Mouse (Mus musculus): ENCODE measurements around the gene Pttg1ip. TPM values are rescaled to one million over a fixed set of nuclear protein-coding genes. Genes with fewer than 3 reads are reported as not detected.

The Pttg1ip gene
- polyA plus RNA-seq, 1 experiment = 131 TPM

- Histone ChIP-seq H3K36me3 (ENCODE audit: control insufficient read depth, insufficient read depth, low read length) (no peaks in the 10 kb centered on the region), H3K4me1 (ENCODE audit: control insufficient read depth, insufficient read depth, low read length) (no peaks in the 10 kb centered on the region), H3K27ac (ENCODE audit: control insufficient read depth, insufficient read depth, low read depth, low read length) (no peak overlapping the region), H3K4me3 (ENCODE audit: control insufficient read depth, low read depth, low read length) (no peak overlapping the region), H3K27me3 (ENCODE audit: control insufficient read depth, insufficient read depth, low read length) (no peaks in the 10 kb centered on the region)
- TF ChIP-seq POLR2A (IDR thresholded peaks at IDR 0.05; ENCODE audit: control insufficient read depth, low read depth, low read length) = no peak
- no peak for TF ChIP-seq CTCF (IDR thresholded peaks at IDR 0.05; ENCODE audit: control insufficient read depth, insufficient read depth, insufficient replicate concordance, low read depth, low read length)
Measured at GRCm38 (mm10) chr10:77554918-77555317, 26.6 kb upstream of the Pttg1ip start.

DNA sequence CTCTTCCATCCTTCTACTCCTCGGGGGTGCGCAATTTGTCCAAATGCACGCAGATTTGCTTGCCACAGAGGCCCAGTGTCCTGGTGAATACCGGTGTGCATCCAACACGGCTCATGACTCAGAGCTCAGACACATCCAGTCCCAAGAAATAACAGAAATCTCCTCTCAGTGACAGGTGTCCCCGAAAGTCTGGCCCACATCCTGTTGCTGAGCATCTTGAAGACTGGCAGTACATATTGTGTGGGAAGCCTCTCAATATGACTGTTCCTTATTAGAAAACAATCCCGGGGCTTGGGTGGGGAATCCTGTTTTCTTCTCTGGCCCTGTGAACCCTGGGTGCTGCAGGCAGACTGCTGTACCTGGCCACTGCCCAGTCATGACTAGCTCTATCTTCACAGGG lies 24.9 kb upstream of the Pttg1ip start:
- Histone ChIP-seq H3K27me3 (ENCODE audit: control insufficient read depth, insufficient read depth, low read length) (no peaks in the 10 kb centered on the region), H3K36me3 (ENCODE audit: control insufficient read depth, insufficient read depth, low read length) (no peaks in the 10 kb centered on the region), H3K4me3 (ENCODE audit: control insufficient read depth, low read depth, low read length) (no peak overlapping the region), H3K4me1 (ENCODE audit: control insufficient read depth, insufficient read depth, low read length) (no peaks in the 10 kb centered on the region), H3K27ac (ENCODE audit: control insufficient read depth, insufficient read depth, low read depth, low read length) (no peak overlapping the region)
- TF ChIP-seq CTCF (IDR thresholded peaks at IDR 0.05; ENCODE audit: control insufficient read depth, insufficient read depth, insufficient replicate concordance, low read depth, low read length) = no peak
- TF ChIP-seq POLR2A (IDR thresholded peaks at IDR 0.05; ENCODE audit: control insufficient read depth, low read depth, low read length) = no peak

GRCm38 (mm10) chr10:77557641-77558040 lies 23.9 kb upstream of the Pttg1ip start:
- no peaks in the 10 kb centered on the region for H3K27me3 ChIP-seq (ENCODE audit: control insufficient read depth, insufficient read depth, low read length)
- no peak overlapping the region for H3K4me3 ChIP-seq (ENCODE audit: control insufficient read depth, low read depth, low read length)
- TF ChIP-seq CTCF (IDR thresholded peaks at IDR 0.05; ENCODE audit: control insufficient read depth, insufficient read depth, insufficient replicate concordance, low read depth, low read length) (no peak; the same call in 1 of the 2 replicates), POLR2A (IDR thresholded peaks at IDR 0.05; ENCODE audit: control insufficient read depth, low read depth, low read length) (no peak)
- no peaks in the 10 kb centered on the region for H3K36me3 ChIP-seq (ENCODE audit: control insufficient read depth, insufficient read depth, low read length)
- H3K27ac ChIP-seq (ENCODE audit: control insufficient read depth, insufficient read depth, low read depth, low read length) = no peak overlapping the region
- H3K4me1 ChIP-seq (ENCODE audit: control insufficient read depth, insufficient read depth, low read length) = no peaks in the 10 kb centered on the region

GRCm38 (mm10) chr10:77560090-77560489 lies 21.4 kb upstream of the Pttg1ip start:
- Histone ChIP-seq H3K27ac (ENCODE audit: control insufficient read depth, insufficient read depth, low read depth, low read length) (no peak overlapping the region), H3K27me3 (ENCODE audit: control insufficient read depth, insufficient read depth, low read length) (no peaks in the 10 kb centered on the region)
- TF ChIP-seq CTCF (IDR thresholded peaks at IDR 0.05; ENCODE audit: control insufficient read depth, insufficient read depth, insufficient replicate concordance, low read depth, low read length) (no peak), POLR2A (IDR thresholded peaks at IDR 0.05; ENCODE audit: control insufficient read depth, low read depth, low read length) (no peak)

DNA sequence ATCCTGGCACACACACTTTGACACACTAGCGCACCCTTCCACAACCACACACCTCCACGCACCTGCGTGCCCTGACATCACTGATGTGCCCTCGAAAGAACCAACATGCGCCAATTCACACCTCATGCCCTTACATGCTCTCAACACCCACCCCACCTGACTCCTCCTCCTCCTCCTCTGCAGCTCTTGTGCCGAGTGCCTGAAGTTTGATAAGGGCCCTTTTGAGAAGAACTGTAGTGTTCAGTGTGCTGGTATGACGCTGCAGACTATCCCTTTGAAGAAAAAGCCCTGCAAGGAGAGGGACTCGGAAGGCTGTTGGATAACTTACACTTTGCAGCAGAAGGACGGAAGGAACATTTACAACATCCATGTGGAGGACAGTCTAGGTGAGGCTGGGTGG lies 20.7 kb upstream of the Pttg1ip start:
- Histone ChIP-seq H3K36me3 (ENCODE audit: control insufficient read depth, insufficient read depth, low read length) (no peaks in the 10 kb centered on the region), H3K4me3 (ENCODE audit: control insufficient read depth, low read depth, low read length) (no peak overlapping the region), H3K4me1 (ENCODE audit: control insufficient read depth, insufficient read depth, low read length) (no peaks in the 10 kb centered on the region), H3K27me3 (ENCODE audit: control insufficient read depth, insufficient read depth, low read length) (no peaks in the 10 kb centered on the region), H3K27ac (ENCODE audit: control insufficient read depth, insufficient read depth, low read depth, low read length) (no peak overlapping the region)
- TF ChIP-seq CTCF (IDR thresholded peaks at IDR 0.05; ENCODE audit: control insufficient read depth, insufficient read depth, insufficient replicate concordance, low read depth, low read length) = no peak
- no peak for TF ChIP-seq POLR2A (IDR thresholded peaks at IDR 0.05; ENCODE audit: control insufficient read depth, low read depth, low read length)

More at GRCm38 (mm10) chr10:77560090-77560489, 21.4 kb upstream of the Pttg1ip start:
- H3K36me3 ChIP-seq (ENCODE audit: control insufficient read depth, insufficient read depth, low read length) = no peaks in the 10 kb centered on the region
- H3K4me1 ChIP-seq (ENCODE audit: control insufficient read depth, insufficient read depth, low read length) = no peaks in the 10 kb centered on the region
- no peak overlapping the region for H3K4me3 ChIP-seq (ENCODE audit: control insufficient read depth, low read depth, low read length)

DNA sequence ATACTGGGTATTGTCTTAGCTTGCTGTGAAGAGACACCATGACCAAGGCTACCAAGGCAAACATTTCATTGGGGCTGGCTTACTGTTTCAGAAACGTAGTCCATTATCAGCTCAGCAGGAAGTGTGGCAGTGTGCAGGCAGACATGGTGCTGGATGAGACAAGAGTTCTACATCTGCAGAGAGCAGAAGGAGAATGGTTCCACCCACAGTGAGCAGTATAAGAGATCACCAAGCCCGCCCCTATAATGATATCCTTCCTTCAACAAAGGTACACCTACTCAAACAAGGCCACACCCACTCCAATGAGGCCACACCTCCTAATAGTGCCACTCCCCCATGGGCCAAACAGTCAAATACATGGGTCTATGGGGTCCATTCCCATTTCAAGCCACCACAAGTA lies 20.0 kb upstream of the Pttg1ip start:
- Histone ChIP-seq H3K4me1 (ENCODE audit: control insufficient read depth, insufficient read depth, low read length) (no peaks in the 10 kb centered on the region), H3K4me3 (ENCODE audit: control insufficient read depth, low read depth, low read length) (peak overlapping the region; percentile 9; the same call in 1 of the 2 replicates), H3K27me3 (ENCODE audit: control insufficient read depth, insufficient read depth, low read length) (no peaks in the 10 kb centered on the region), H3K36me3 (ENCODE audit: control insufficient read depth, insufficient read depth, low read length) (no peaks in the 10 kb centered on the region), H3K27ac (ENCODE audit: control insufficient read depth, insufficient read depth, low read depth, low read length) (no peak overlapping the region)
- TF ChIP-seq CTCF (IDR thresholded peaks at IDR 0.05; ENCODE audit: control insufficient read depth, insufficient read depth, insufficient replicate concordance, low read depth, low read length) (no peak), POLR2A (IDR thresholded peaks at IDR 0.05; ENCODE audit: control insufficient read depth, low read depth, low read length) (no peak)

GRCm38 (mm10) chr10:77565005-77565404 lies 16.5 kb upstream of the Pttg1ip start:
- Histone ChIP-seq H3K4me3 (ENCODE audit: control insufficient read depth, low read depth, low read length) (no peak overlapping the region), H3K36me3 (ENCODE audit: control insufficient read depth, insufficient read depth, low read length) (no peaks in the 10 kb centered on the region), H3K4me1 (ENCODE audit: control insufficient read depth, insufficient read depth, low read length) (peaks cover 6% of the 10 kb centered on the region), H3K27ac (ENCODE audit: control insufficient read depth, insufficient read depth, low read depth, low read length) (no peak overlapping the region), H3K27me3 (ENCODE audit: control insufficient read depth, insufficient read depth, low read length) (no peaks in the 10 kb centered on the region)
- no peak for TF ChIP-seq POLR2A (IDR thresholded peaks at IDR 0.05; ENCODE audit: control insufficient read depth, low read depth, low read length)
- TF ChIP-seq CTCF (IDR thresholded peaks at IDR 0.05; ENCODE audit: control insufficient read depth, insufficient read depth, insufficient replicate concordance, low read depth, low read length) = no peak

- Histone ChIP-seq H3K4me3 (ENCODE audit: control insufficient read depth, low read depth, low read length) (no peak overlapping the region), H3K4me1 (ENCODE audit: control insufficient read depth, insufficient read depth, low read length) (peaks cover 9% of the 10 kb centered on the region), H3K27me3 (ENCODE audit: control insufficient read depth, insufficient read depth, low read length) (no peaks in the 10 kb centered on the region), H3K36me3 (ENCODE audit: control insufficient read depth, insufficient read depth, low read length) (no peaks in the 10 kb centered on the region), H3K27ac (ENCODE audit: control insufficient read depth, insufficient read depth, low read depth, low read length) (no peak overlapping the region)
- no peak for TF ChIP-seq POLR2A (IDR thresholded peaks at IDR 0.05; ENCODE audit: control insufficient read depth, low read depth, low read length)
- peak; percentile 93 for TF ChIP-seq CTCF (IDR thresholded peaks at IDR 0.05; ENCODE audit: control insufficient read depth, insufficient read depth, insufficient replicate concordance, low read depth, low read length)
Measured at GRCm38 (mm10) chr10:77566651-77567050, 14.9 kb upstream of the Pttg1ip start.

Measured in testis, adult 2 months (tissue).